Mouse (Mus musculus): ENCODE data around the gene Olfr689. TPM values are rescaled to one million over a fixed set of nuclear protein-coding genes. Genes with fewer than 3 reads are reported as not detected.
"Not testable (repeated sequence)": the region's sequence is repeated elsewhere in the genome, so short reads cannot be mapped to it uniquely, and the experiment has no call there.

The Olfr689 gene
- polyA plus RNA-seq (2012; rRNA removed), result not detected in 2 replicates

DNA sequence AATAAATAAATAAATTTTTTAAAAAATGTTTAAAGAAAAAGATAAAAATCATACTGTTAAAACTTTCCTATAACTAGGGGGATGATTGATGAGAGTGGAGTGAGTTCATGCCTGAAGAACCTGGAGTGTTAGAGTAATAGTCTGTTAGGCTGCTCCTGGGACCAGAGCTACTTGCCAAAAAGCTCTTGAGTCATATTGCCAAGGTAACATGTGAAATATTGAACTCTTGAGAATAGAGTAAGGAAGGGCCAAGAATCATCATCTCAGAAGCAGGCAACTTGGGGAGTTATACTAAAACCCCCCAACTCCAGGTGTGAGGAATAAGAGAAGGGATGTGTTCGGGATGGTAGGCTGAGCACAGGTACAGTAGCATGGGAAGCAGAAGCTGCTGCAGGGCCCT is at the start of gene Olfr689:
Gene Olfr689 (plus strand): TSS at position 301 of the 400 bp plus-strand sequence.
- no peak for DNase-seq (ENCODE audit: extremely low spot score in 1 of 2, low spot score in 1 of 2)

DNA sequence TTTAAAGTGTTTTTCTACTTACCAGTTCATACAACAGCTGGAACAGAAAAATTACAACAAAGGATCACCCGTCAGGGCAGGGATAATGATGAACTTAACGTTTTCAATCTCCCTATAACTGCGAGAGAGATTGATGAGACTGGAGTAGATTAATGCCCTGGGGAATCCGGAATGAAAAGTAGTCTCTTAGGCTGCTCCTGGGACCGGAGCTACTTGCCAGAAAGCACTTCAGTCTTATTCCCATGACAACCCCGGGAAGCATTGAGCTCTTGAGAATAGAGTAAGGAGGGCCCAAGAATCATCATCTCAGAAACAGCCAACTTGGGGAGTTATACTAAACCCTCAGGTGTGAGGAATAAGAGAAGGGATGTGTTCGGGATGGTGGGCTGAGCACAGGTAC is 38.5 kb upstream of the Olfr689 start:
- no peak for DNase-seq (ENCODE audit: extremely low spot score in 1 of 2, low spot score in 1 of 2)

DNA sequence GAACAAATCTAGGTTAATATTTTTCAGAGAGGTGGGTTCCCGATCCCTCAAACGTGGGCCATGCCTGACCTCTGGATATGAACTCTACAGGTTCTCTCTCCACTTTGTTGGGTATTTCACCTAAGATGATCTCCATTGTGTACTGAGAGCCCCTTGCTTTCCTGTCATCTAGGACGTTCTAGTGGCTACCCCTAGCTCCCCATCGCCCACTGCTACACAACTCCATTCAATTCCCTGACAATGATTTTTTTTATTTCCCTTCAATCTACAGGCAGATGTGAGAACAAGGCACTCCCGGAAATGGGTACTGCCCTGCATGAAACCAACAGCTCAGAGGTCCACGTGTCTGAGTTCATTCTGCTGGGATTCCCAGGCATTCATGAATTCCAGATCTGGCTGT is 23.2 kb upstream of the Olfr689 start, which contains the start of gene Olfr688:
Gene Olfr688 (plus strand): TSS at position 301 of the 400 bp plus-strand sequence.
- no peak for DNase-seq (ENCODE audit: extremely low spot score in 1 of 2, low spot score in 1 of 2)

DNA sequence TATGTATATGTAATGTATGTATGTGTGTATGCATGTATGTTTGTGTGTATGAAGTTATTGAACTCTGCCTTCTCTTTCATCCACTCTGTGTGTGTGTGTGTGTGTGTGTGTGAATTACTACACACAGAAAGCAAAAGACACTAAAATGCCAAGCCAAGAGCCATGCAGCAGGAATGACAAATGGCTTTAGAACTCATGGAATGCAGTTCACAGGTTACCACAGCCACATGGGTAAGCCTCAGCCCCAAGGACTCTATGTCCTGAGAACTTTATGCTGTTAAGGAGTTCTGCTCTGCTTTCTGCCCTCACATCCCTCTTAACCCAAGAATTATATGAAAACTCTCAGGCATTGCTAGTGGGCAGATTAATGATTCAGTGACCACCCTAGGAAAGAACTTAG is 20.9 kb upstream of the Olfr689 start:
- no peak for DNase-seq (ENCODE audit: extremely low spot score in 1 of 2, low spot score in 1 of 2)

DNA sequence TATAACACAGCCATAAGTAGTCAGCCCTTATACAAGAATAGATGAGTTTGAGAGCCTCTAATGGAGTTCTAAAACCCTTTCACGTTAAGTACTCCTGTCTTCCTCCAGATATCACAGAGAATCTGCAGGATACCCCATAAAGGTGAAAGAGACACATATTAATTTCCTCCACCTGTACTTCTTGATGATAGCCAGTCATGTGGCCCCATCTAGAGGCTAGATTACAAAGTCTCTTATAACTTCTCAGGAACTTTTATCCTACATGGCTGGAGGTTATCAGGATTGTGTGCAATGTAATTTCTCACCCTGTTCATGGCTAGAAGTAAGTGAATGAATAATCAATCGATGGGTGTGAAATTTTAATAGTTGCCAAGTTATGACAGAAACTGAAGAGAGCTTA is 14.3 kb downstream of the Olfr689 start:
- no peak for DNase-seq (ENCODE audit: extremely low spot score in 1 of 2, low spot score in 1 of 2)

DNA sequence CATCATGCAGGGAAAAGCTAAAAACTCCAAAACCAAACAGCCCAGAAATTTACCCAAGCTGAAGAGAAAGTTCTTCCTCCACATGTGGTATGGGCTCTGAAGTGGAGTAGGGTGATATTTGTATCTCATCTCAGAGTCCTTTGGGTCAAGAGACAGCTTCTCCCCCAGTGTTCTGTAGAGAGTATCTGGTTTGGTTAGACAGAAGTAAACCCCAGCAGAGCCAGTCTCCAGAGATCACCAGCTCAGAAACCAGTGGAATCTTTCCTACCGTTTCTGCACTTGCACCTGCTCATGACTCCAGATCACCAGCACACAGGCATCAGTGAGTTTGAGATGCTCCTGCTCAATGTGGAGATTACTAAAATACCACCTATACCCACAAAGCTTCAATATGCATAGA is 23.0 kb downstream of the Olfr689 start, which contains the start of gene Olfr690:
Gene Olfr690 (minus strand): TSS at position 101 of the 400 bp plus-strand sequence.
- no peak for DNase-seq (ENCODE audit: extremely low spot score in 1 of 2, low spot score in 1 of 2)

DNA sequence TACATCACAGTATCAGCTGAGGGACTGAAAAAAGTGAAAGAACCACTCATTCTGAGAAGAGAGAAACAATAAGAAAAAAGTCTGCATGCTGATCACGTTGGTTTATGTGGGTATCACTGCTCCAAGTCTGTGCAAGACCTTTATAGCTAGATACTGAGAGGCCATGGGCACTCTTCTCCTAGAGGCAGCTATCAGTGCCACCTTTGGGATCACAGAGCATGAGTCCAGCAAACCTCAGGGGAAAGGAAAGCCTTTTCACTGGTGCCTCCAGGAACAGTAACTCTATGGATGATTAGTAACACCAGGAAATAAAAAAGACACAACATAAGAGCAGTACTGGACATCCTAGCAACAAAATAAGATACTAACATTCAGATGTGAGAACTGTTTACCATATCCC is 31.2 kb downstream of the Olfr689 start, which contains the start of gene Olfr691:
Gene Olfr691 (minus strand): TSS at position 101 of the 400 bp plus-strand sequence.
- DNase-seq (ENCODE audit: extremely low spot score in 1 of 2, low spot score in 1 of 2), result no peak

DNA sequence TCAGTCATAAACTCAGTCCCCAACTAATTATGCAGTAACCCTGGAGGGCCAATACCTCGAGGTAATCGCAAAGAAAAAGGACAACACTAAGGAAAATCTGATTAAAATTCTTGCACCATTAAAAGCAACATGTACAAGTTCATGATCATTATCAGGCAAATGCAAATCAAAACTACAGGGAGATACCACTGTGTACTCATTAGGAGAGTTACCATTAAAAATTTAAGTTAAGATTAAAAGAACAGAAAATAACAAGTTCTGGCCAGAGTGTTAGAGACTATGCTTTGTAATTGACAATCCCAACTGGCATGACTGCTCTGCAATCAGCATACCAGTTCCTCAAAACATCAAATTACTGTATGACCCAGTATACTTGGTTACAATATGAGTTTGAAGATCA is 31.8 kb downstream of the Olfr689 start:
- no peak for DNase-seq (ENCODE audit: extremely low spot score in 1 of 2, low spot score in 1 of 2)

DNA sequence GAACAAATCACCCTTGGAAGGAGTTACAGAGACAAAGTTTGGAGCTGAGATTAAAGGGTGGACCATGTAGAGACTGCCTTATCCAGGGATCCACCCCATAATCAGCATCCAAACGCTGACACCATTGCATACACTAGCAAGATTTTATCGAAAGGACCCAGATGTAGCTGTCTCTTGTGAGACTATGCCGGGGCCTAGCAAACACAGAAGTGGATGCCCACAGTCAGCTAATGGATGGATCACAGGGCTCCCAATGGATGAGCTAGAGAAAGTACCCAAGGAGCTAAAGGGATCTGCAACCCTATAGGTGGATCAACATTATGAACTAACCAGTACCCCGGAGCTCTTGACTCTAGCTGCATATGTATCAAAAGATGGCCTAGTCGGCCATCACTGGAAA is 45.1 kb downstream of the Olfr689 start:
- not testable (repeated sequence) for DNase-seq (ENCODE audit: extremely low spot score in 1 of 2, low spot score in 1 of 2)

DNA sequence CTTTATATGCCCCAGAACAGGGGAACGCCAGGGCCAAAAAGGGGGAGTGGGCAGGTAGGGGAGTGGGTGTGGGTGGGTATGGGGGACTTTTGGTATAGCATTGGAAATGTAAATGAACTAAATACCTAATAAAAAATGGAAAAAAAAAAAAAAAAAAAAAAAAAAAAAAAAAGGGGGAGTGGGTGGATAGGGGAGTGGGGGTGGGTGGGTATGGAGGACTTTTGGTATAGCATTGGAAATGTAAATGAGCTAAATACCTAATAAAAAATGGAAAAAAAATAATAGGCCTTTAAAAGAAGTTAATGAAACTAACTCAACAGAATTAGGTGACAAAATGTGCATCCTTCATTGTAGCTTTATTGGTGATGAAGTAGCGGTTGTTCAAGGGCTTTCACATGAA is 45.5 kb downstream of the Olfr689 start:
- not testable (repeated sequence) for DNase-seq (ENCODE audit: extremely low spot score in 1 of 2, low spot score in 1 of 2)

DNA sequence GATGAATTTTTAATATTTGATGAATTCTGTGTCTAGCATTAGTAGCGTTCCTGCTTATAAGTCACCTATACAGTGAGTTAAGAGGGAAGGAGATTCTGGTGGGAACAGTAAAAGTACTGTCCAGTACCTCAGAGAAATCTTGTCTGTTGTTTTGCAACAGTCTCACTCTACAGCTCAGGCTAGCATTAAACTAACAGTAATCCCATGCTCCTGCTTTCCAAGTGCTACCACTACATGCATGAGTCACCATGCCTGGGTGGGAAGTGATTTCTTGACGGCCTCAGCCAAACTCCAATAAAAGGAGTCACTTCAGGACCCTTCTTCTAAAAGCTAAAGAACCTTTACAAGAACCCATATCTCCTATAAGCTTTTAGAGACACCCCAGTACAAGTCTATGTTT is 50.7 kb downstream of the Olfr689 start:
- DNase-seq (ENCODE audit: extremely low spot score in 1 of 2, low spot score in 1 of 2), result no peak

DNA sequence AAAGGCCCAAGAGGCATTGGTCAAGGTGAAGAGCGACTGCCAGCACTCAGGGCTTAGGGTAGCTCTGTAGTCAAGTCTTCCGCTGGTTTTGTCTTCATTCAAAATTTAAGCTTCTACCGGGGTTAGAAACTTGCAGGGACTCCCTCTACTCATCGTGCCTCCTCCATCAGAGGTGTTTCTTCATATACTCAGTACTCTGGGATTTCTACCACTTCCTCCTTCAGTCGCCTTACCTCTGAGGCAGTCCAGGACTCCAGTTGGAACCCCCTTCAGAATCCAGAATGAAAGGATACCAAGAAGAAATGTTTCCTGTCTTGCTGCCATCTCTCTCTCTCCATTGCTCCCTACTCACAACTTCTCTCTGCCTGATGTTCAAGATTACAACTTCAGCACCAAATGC is 56.3 kb downstream of the Olfr689 start:
- no peak for DNase-seq (ENCODE audit: extremely low spot score in 1 of 2, low spot score in 1 of 2)

DNA sequence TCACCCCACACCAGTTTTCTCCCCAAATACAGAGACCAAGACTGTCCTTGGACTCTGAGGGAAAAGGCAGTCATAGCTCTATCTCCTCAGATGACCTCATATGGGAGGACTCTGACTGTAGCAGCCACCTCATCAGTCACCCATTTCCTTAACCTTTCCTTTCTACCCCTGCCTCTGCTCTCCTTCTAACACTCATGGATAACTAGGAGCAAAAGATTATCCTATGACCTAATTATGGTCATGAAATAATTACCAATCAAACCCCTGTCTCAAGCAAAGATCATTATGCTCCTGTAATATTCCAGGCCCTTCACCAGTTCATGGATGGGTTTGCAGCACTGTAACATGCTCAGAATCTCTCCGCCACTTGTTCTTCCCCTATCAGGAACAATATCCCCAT is 57.0 kb downstream of the Olfr689 start, which contains the start of gene Olfr692:
Gene Olfr692 (plus strand): TSS at position 301 of the 400 bp plus-strand sequence.
- no peak for DNase-seq (ENCODE audit: extremely low spot score in 1 of 2, low spot score in 1 of 2)

DNA sequence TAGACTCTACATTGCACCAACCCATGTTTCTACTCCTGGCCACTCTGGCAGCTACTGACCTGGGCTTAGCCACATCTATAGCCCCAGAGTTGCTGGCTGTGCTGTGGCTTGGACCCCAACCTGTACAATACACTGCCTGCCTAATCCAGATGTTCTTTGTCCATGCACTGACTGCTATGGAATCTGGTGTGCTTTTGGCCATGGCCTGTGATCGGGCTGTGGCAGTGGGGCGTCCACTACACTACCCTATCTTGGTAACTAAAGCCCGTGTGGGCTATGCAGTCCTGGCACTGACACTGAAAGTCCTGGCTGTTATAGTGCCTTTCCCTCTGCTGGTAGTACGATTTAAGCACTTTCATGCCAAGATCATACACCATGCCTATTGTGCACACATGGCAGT is 57.6 kb downstream of the Olfr689 start:
- no peak for DNase-seq (ENCODE audit: extremely low spot score in 1 of 2, low spot score in 1 of 2)

Other genes with a start within 250 kb of the Olfr689 start
- not detected in 2 replicates for gene Olfr678, start 246.7 kb upstream of the Olfr689 start, polyA plus RNA-seq (2012; rRNA removed)
- gene Olfr679, start 230.0 kb upstream of the Olfr689 start, polyA plus RNA-seq (2012; rRNA removed), result not detected in 2 replicates
- gene Olfr680-ps1, start 218.3 kb upstream of the Olfr689 start, polyA plus RNA-seq (2012; rRNA removed), result not detected in 2 replicates
- gene Olfr681, start 194.3 kb upstream of the Olfr689 start, polyA plus RNA-seq (2012; rRNA removed), result 0.19 TPM in 1 of 2 replicates, not detected in the other
- gene Olfr683, start 164.2 kb upstream of the Olfr689 start, polyA plus RNA-seq (2012; rRNA removed), result 0.15 TPM in 1 of 2 replicates, not detected in the other
- gene Olfr684, start 147.5 kb upstream of the Olfr689 start, polyA plus RNA-seq (2012; rRNA removed), result 0.11 TPM in 1 of 2 replicates, not detected in the other
- gene Olfr685, start 125.2 kb upstream of the Olfr689 start, polyA plus RNA-seq (2012; rRNA removed), result 0.06 TPM in 1 of 2 replicates, not detected in the other
- gene Olfr686, start 103.7 kb upstream of the Olfr689 start, polyA plus RNA-seq (2012; rRNA removed), result 0.04 TPM in 1 of 2 replicates, not detected in the other
- gene Olfr688, start 23.1 kb upstream of the Olfr689 start, polyA plus RNA-seq (2012; rRNA removed), result not detected in 2 replicates
- 0.30 and 1.3 TPM in 2 replicates for gene Olfr690, start 22.9 kb downstream of the Olfr689 start, polyA plus RNA-seq (2012; rRNA removed)
- gene Olfr691, start 31.1 kb downstream of the Olfr689 start, polyA plus RNA-seq (2012; rRNA removed), result 0.44 and 1.2 TPM in 2 replicates
- gene Olfr692, start 57.1 kb downstream of the Olfr689 start, polyA plus RNA-seq (2012; rRNA removed), result not detected in 2 replicates
- 0.08 TPM in 1 of 2 replicates, not detected in the other for gene Gm5901, start 63.9 kb downstream of the Olfr689 start, polyA plus RNA-seq (2012; rRNA removed)
- gene Fam160a2, start 88.9 kb downstream of the Olfr689 start, polyA plus RNA-seq (2012; rRNA removed), result 41.3 and 45.9 TPM in 2 replicates
- 1.5 and 1.8 TPM in 2 replicates for gene Cnga4, start 93.4 kb downstream of the Olfr689 start, polyA plus RNA-seq (2012; rRNA removed)
- gene Cckbr, start 114.6 kb downstream of the Olfr689 start, polyA plus RNA-seq (2012; rRNA removed), result 72.2 and 80.3 TPM in 2 replicates
- gene Cavin3, start 171.1 kb downstream of the Olfr689 start, polyA plus RNA-seq (2012; rRNA removed), result 30.1 and 30.8 TPM in 2 replicates
- 79.1 and 84.3 TPM in 2 replicates for gene Smpd1, start 243.2 kb downstream of the Olfr689 start, polyA plus RNA-seq (2012; rRNA removed)

Data from frontal cortex, adult 2 months (tissue).